Mouse (Mus musculus): ENCODE data around the gene Birc7.
A peak's percentile ranks its signal among the peaks of the same experiment; 100 is the strongest.

The Birc7 gene

DNA sequence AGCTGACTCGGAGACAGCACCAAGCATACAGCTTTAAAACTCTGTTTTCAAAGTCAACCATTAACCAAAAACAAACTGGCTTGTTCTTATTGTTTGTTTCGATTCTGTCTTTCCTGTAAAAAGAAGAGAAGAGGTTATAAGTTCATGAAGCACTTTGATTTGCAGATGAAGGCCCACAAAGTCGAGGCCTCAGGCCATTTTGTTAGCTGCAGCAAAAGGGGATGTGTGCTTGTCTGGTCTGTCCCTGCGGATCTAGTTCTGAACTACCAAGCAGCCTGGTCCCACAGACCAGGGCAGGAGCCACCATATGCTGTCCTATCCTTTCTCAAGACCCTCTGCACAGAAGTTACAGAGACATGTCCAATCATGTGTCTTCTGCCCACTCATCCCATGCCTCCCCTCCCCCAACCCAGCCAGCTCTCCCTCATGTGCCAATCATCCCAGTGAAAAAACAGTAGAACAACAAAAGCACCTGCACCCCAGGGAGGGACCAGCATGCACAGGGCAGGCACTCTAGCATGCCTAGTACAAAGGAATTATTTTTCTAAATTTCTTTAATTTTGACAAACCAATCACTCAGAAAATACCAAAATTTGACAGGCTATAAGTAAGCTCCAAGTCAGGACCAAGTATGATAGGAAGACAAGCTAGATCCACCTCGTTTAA, 23.1 kb upstream of the Birc7 start:
- DNase-seq, result no peak

DNA sequence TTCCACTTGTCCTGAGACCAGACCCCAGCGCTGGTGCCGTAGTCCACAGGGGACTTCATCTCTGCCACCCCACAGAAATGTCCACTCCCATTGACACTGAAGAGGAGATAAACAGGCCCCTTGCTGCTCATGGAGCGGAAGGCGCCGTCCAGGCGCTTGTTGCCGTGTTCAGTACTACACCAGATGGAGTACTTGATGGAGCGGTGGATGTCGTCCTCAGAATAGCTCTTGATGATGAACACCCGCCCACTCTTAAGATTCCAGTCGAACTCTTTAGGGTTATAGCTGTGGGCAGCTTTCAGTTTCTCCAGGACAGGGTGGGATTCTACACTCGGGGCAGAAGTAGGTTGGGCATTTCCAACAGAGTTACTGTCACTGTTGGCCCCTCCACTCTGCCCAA, 17.9 kb upstream of the Birc7 start:
- DNase-seq, result no peak

GRCm38 (mm10) chr2:180915886-180916433, 12.9 kb upstream of the Birc7 start:
- no peak for DNase-seq

DNA sequence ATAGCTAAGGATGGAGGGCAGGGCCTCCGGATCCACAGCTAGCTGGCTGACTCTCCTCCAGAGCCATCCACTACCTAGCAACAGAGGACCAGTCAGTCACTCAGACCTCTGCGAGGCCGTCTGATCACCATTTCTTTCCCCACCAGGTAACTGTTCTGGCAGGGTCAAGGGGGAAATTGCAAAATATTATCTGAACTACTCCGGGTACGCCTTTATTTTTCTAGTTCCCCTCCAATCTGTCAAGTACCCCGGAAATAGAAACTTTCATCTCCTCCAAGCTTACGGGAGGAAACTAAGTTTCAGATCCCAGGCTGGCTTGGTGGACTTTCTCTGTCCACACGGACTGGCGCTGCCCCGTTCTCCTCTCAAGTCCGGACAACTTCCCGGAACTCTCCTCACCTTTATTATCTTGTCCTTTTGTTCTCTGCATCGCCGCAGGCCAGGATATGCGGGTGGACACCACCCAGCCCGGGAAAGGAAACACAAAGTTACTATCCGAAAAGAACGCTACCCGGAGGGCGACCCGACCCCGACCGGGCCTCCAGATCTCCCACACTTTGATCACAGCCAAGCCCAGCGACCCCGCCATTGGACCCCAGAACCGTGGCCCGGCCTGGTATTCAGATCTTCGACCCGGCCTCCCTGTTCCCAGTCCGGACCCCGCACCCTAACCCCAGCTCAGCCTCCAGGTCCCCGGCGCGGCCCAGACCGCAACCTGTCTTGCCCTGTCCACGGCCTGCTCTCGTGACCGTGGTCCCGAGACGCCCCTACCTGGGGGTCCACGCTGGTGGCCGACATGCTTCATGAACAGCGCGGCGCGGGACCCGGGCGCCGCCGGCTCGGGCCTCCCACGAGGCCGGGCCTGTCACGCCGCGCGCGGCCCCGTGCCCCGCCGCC, 8.7 kb upstream of the Birc7 start:
- DNase-seq, result no peak

GRCm38 (mm10) chr2:180920810-180921400, 7.9 kb upstream of the Birc7 start, which contains the start of gene Ythdf1:
Gene Ythdf1 (minus strand): TSS chr2:180920949.
- DNase-seq, result peak; percentile 97

DNA sequence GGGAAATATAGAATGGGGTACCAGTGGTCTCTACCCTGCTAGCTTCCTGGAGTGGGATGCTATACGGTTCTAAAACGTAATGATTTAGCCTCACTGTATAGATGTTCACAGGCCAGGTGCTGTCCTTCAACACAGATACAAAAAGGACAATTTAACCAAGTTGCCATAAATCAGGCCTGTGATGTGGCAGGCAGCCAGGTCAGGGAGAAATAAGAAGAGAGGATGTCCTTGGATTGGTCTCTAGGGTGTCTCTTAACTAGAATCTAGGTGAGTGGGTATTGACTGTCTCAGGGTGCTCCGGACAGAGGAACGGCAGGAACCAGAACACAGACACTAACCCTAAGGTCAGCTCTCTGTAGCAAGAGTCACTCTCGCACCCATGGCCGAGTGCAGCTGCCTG, 6.1 kb upstream of the Birc7 start:
- DNase-seq, result no peak

- DNase-seq, result peak; percentile 55
These were observed 3.6 kb upstream of the Birc7 start for GRCm38 (mm10) chr2:180925176-180925575.

GRCm38 (mm10) chr2:180932418-180932817, 3.6 kb downstream of the Birc7 start:
- DNase-seq, result no peak

DNA sequence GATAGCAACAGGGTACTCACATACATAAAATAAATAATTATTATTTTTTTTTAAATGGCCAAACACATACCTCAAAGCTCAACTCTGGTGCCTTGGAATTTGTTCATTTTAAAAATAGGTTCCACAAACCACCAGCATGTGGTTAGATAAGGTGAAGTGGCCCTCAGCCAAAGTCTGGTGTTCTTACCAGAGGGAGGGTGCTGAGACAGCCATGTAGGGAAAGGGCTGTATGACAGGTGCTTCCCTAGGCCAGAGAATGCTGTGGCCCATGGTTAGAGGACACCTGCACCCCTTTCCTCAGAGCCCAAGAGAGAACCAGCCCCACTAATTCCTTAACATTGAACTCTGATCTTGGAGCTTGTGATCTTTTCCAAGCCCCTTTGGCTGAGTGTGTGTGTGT, 11.4 kb downstream of the Birc7 start:
- DNase-seq, result no peak

DNA sequence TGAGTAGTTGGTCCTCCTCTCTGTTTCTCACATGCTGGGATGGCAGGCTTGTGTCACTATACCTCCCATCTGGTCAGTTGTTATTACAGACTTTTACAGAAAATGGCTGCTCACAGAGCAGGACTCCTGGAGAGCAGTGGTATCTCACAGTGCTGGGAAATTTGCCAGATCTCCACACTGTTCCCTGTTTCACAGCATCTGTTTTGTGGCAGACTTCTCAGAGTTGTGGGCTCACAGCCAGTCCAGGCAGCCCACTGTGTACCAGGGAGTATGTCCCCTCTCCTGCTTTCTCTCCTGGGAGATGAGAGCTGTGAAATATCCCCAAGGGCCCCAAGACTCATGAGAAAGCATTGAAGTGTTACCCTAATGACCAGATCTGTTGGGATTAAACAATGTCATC, 13.0 kb downstream of the Birc7 start:
- no peak for DNase-seq

- no peak for DNase-seq
These were observed 21.1 kb downstream of the Birc7 start for GRCm38 (mm10) chr2:180949947-180950346.

DNA sequence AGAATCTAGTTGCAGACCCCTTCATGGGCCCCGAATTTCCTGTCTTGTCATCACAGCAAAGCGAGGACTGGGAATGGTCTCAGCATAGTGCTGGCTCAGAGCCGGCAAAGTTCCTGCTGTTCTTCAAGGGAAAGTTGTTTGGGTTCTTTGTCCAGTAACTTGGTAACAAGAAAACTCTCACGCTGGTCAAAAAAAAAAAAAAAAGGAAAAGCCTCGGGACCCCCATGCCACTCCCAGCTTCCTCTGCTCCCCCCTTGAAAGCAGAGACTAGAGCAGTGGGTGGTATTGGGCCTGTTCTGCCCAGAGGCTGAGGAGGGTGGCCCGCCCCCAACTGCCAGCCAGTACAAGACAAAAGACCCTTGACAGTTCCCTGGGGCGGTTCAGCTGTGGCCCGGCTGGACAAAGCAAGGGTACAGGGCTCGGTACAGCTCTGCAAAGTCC, 23.9 kb downstream of the Birc7 start:
- DNase-seq, result no peak

- DNase-seq, result no peak
These were observed 24.8 kb downstream of the Birc7 start for GRCm38 (mm10) chr2:180953638-180954037.

DNA sequence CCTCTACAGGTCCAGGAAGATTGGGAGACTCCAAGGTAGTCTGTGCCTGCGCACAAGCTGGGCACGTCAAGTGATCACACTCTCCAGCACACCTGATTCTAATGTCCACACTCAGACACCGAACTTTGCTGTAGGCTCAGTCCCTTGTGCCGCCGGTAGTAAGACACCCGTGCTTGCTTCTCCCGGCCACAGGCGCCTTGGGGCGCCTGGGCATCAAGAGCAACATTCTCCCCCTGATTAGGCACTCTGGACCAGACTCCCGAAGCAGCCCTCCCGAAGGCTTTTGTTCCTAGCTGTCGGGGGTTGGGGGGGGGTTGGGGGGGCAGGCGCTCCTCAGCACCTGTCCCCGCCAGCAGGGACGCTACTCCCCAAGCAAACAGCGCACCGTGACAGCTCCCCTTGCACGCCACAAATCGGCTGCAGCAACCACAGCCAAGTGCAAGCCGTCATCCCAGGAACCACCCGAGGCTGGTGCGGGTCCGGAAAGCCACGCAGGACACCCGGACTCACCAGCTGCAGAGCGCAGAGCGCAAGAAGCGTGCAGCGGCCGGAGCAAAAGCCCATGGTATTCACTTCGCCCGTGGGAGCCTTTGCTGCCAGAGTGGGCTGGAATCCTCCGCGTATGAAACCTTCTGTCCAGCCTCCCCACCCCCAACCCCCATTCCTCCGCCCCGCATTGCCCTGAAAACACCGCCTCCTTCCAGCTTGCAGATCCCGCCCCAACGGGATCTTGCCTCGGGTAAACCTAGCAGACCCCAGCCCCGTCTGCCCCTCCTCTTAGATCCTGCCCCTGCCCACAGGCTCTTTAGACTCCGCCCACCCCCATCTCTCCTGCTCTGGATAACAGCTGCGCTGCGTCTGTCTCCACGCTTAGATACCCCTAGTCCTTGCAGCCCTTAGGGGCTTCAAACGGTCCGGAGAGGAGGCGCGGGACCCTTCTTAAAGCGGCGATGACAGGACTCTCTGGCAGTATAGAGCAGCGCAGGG, 25.5 kb downstream of the Birc7 start, which contains the start of gene Nkain4:
Nkain4 (minus strand) TSS at position 639 of the 987 bp plus-strand sequence.
- DNase-seq, result no peak

GRCm38 (mm10) chr2:180959605-180960004, 30.8 kb downstream of the Birc7 start:
- no peak for DNase-seq

GRCm38 (mm10) chr2:180960187-180960586, 31.4 kb downstream of the Birc7 start:
- DNase-seq, result no peak

DNA sequence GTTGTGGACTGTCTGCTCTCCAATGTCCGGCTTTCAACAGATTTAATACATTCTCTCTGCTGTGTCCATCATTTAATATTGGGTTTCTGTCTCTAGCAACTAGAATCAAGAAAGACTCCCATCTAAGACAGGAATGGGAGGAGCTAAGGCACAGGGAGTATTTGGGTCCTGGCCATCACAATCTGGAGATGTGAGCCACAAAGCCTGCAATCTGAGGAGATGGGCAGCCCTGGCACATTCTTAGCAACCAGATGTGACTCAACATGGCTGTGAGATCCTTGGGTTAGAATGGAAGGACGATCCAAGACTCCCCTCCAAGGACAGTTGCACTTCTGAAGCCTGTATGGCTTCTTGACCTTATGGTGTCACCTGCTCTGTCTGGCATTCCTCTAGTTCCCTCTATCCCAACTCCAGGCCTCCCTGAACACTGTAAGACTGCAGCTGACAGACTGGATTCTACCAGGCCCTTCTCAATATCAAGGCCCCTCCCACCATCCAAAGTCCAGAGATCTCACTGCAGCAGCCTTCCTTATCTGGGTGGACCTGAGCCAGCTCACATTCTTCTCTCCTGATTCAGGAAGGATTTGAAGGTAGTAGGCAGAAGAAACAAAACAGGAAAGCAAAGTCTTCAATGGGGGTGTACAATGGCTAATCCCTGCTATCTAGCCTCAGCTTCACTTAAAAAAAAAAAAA, 33.9 kb downstream of the Birc7 start:
- peak; percentile 34 for DNase-seq

DNA sequence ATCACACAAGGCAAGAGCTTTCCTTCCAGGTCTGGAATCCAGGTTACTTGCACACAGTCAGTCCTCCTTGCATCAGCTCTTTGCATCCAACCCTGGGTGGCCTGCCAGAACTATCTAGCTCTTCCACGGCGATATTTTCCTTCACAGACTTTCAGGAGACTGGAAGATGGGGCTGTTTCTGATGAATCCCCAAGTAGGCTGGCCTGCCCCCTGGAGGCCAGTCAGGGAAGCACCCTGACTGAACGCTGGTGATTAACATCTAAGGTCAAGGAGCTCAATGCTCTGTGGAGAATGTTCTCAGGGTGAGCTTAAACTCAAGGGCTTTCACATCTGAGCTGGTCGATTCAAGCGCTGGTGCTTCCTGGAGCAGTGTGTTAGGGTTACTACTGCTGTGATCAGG, 35.1 kb downstream of the Birc7 start:
- DNase-seq, result peak; percentile 62

GRCm38 (mm10) chr2:180966092-180966882, 37.5 kb downstream of the Birc7 start:
- DNase-seq, result peak; percentile 7

DNA sequence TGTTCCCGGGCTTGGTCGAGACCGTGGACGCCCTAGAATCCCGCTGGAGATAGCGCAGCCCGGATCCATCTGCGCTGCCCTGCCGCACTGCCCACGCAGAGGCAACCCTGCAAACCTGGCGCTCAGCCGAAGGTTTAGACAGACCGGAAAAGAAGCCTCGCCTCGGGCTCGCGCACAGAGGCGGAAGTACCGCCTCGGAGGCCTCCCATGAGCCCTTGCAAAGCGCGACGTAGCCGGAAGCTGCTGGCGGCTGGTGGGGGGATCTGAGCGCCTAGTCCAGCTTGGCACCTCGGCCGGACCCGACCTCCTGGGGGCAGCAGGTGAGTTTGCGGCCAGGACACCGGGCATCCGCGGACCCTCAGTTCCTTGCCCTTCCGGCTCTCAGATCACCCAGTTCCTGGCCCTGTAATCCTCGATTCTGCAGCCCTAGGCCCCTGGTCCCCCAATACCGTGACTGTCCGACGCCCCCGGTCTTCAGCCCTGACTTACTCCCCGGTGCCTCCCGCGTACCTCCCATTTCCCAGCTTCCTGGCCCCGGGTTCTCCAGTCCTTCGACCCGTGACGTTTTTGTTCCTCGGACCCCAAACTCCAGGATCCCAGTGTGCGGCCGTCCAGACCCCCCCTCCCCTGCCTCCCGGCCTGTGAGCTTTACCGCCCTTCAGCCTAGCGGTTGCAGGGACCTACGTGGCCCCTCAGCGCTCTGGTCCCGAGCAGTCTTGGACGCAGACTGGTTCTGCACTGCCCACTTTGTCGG, 38.4 kb downstream of the Birc7 start, which contains the start of gene Arfgap1:
Arfgap1 (plus strand) TSS at position 216 of the 754 bp plus-strand sequence.
- DNase-seq, result peak; percentile 89
